Mouse (Mus musculus) naive thymus-derived CD4-positive, alpha-beta T cell, adult 5 months (primary cell): Measurements from ENCODE around the gene Ocel1. TPM values are rescaled to one million over a fixed set of nuclear protein-coding genes. Genes with fewer than 3 reads are reported as not detected.

Experiments
- polyA plus RNA-seq: library from polyadenylated mRNA; unstranded; fragments of 100-300 nt; shearing (Covaris generic); gene quantifications from one replicate; pipeline ENCODE4 v1.2.1, GENCODE M21; 2017

The Ocel1 gene
- polyA plus RNA-seq = 22.9 TPM

DNA sequence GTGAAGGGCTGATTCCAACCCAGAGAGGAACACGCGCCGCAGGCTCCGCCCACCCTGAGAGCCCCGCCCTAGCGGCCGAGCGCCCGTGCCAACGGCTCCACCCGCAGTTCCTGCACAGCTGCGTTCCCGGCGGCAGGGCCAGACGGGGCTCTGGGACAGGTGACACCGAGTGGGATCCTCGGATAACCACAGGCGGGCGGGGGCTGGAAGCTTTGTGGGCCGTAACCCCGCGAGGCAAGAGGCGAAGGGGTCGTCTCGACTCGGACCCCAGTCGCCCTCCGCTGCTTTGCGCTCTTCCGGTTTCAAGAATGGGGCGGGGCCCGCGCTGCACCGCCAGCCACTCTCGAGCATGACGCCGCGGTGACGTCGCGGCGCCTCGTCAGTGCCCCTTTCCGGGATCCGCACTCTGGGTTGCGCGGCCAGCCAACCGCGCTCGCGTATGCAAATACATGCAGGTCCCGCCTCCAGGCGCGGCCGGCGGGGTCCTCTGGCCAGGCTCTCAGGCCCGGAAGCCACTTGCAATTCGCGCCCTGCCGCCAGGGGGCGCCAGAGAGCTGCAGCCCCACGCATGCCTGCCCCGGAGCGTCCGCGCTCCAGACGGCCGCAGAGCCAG lies at the start of gene Ocel1:
Gene Ocel1, plus strand, starts transcription at position 63 of the 613 bp plus-strand sequence.

DNA sequence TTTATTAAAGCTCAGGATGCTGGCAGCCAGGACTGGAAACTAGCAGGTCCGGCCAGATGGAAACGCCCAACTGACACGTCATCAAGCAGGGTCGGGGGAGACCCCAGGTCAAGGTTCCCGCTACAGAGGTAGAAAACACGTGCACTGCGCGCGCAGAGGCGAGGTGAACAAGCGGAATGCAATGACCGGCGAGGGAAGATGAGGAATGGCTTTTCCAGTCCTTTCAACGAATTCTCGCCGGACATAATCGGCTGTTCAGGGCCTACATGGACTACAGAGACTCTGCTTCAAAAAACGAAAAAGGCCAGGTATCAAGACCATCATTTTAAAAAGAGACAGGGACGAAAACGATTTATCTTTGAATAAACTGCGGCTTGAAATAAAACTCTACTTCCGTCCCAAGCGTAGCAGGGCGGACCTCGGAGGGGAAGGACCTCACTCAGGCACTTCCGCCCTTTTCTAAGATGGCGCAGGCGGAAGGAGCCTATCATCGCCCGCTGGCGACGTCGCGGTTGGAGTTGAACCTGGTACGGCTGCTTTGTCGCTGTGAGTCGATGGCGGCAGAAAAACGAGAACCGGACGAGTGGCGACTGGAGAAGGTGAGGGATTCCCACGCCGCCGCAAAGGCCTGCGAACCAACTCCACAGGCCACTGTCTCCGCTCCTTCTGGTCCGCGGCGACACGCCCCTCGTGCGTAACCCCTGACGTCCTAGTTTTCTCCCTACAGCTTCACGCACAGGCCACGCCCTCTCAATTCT lies 4.1 kb upstream of the Ocel1 start, which contains the start of gene Use1:
Gene Use1, plus strand, starts transcription at position 78 of the 758 bp plus-strand sequence.

DNA sequence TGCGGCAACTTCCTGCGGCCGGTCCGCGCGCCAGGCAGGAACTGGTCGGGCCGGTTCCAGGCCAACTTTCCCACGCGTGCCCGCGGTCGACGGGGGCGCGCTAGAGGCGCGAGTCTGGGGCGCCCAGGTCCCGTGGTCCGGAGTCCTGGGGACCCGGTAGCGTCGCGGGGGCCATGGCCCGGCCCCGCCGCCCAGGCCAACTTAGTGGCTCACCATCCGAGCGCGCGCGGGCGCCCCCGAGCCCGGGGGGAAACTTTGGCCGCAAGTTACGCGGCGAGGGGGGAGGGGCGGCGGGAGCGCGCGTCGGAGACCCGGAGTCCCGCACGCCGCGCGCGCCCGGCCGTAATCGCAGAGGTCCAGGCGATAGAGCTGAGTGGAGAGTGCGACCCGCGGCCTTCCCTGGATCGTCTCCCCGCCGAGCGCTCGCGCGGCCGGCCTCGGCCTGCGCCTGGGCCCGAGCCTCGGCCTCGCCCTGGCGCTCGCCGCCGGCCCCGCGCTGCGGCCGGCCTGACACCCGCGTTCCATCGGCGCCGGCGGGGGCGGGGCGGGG lies 10.4 kb downstream of the Ocel1 start, which contains the start of gene Nr2f6:
Gene Nr2f6, minus strand, starts transcription at position 540 of the 550 bp plus-strand sequence.

DNA sequence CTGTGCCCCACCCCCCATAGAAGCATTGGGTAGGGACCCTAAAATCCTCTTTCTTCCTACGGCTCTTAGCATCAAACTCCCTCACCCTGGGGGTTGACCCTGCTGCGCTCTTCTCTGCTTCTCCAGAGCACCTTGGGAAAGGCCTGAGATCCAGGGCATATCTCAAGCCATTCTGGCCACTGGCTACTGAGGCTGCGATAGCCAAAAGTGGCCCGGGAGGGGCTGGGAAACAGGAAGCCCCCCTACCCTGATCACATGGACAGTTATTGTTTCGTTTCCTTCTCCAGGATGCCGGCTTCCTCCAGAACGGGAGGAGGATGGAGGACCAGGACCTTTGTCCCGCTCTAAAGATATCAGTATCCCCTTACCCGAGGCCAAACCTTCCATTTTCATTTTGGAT lies 24.5 kb downstream of the Ocel1 start, which contains the start of gene Ushbp1:
Gene Ushbp1, minus strand, starts transcription at position 174 of the 400 bp plus-strand sequence.

DNA sequence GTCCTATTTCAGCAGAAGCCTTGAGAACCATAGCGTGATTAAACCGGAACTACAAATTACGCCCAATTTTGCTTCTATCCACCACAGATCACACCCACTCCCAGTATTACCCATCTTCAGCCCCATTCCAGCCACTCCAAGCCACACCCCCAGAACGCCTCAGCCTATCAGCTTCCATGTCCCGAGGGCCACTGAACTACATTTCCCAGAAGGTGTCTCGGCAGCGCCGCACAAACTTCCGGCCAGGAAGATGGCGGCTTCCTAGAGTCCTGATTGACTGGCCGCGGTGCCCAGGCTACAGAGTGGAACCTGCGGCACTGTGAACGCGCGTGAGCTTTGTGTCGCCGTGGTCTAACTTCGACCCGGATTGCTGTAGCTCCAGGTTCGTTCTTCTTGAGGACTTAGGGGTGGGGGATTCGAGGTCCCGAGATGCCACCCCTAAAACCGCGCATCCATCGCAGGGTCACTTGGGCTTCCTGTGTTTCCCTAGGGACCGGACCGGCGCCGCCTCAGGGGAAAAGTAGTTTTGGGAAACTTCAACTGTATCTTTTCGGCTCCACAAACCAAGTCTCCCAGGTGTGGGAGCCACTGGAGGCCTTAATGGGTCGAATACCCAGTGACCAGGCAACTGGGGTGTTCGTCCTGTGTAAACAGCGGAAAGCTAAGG lies 25.7 kb downstream of the Ocel1 start, which contains the start of gene Babam1:
Gene Babam1, plus strand, starts transcription at position 223 of the 667 bp plus-strand sequence.

DNA sequence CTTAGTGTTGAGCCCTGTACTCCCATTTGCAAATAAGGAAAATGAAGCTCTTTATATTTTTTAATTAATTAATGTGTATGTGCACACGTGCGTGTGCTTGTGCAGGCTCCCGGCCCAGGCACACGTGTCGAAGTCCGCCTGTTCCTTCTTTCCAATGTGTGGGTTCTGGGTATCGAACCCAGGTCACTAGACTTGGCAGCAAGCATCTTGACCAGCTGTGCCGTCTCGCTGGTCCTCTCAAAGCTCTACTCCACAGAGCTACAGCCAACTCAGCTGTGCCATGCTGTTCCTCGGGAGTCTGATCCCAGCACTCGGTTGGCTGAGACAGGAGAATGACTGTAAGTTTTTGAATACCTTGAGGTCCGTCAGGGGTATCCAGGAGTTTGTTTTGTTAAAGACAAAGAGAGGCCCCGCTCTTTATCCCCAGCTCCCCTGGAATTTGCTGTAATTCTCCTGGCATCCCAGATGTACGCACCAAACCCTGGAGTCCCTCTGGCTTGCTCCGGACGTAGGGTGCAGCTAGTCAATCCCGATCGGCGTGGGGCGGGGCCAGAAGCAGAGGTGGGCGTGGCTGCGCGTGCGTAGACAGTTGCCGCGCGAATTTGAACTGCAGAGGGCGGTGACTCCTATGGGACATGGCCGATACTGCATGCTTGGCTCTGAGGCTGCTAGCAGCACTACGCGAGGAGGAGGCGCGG lies 34.5 kb downstream of the Ocel1 start, which contains the start of gene Ankle1:
Gene Ankle1, plus strand, starts transcription at position 610 of the 698 bp plus-strand sequence.

Other genes starting within 250 kb of the Ocel1 start
- gene Myo9b, start 98.6 kb upstream of the Ocel1 start, polyA plus RNA-seq = 69.4 TPM
- 23.8 TPM for gene Haus8, start 98.4 kb upstream of the Ocel1 start, polyA plus RNA-seq
- 230 TPM for gene Use1, start 4.5 kb upstream of the Ocel1 start, polyA plus RNA-seq
- gene Nr2f6, start 10.7 kb downstream of the Ocel1 start, polyA plus RNA-seq = 2.9 TPM
- 0.24 TPM for gene Ushbp1, start 24.5 kb downstream of the Ocel1 start, polyA plus RNA-seq
- gene Babam1, start 25.6 kb downstream of the Ocel1 start, polyA plus RNA-seq = 70.3 TPM
- gene Ankle1, start 34.7 kb downstream of the Ocel1 start, polyA plus RNA-seq = 0.21 TPM
- 93.0 TPM for gene Abhd8, start 92.4 kb downstream of the Ocel1 start, polyA plus RNA-seq
- gene Mrpl34, start 93.7 kb downstream of the Ocel1 start, polyA plus RNA-seq = 41.6 TPM
- gene Dda1, start 97.9 kb downstream of the Ocel1 start, polyA plus RNA-seq = 153 TPM
- 14.2 TPM for gene Ano8, start 114.7 kb downstream of the Ocel1 start, polyA plus RNA-seq
- 5.4 TPM for gene Gtpbp3, start 116.8 kb downstream of the Ocel1 start, polyA plus RNA-seq
- not detected for gene Plvap, start 140.5 kb downstream of the Ocel1 start, polyA plus RNA-seq
- gene Ccdc194, start 154.4 kb downstream of the Ocel1 start, polyA plus RNA-seq = not detected
- gene Bst2, start 166.2 kb downstream of the Ocel1 start, polyA plus RNA-seq = 71.8 TPM
- 44.2 TPM for gene Mvb12a, start 171.6 kb downstream of the Ocel1 start, polyA plus RNA-seq
- 1.5 TPM for gene Tmem221, start 187.6 kb downstream of the Ocel1 start, polyA plus RNA-seq
- 0.25 TPM for gene Nxnl1, start 195.3 kb downstream of the Ocel1 start, polyA plus RNA-seq
- gene Slc27a1, start 197.6 kb downstream of the Ocel1 start, polyA plus RNA-seq = 8.1 TPM
- gene Pgls, start 220.9 kb downstream of the Ocel1 start, polyA plus RNA-seq = 79.0 TPM
- gene Fam129c, start 226.3 kb downstream of the Ocel1 start, polyA plus RNA-seq = 2.7 TPM
- gene Colgalt1, start 239.7 kb downstream of the Ocel1 start, polyA plus RNA-seq = 49.3 TPM